ENCODE assay signal across 8 mouse cellular contexts in the genomic region with DNA sequence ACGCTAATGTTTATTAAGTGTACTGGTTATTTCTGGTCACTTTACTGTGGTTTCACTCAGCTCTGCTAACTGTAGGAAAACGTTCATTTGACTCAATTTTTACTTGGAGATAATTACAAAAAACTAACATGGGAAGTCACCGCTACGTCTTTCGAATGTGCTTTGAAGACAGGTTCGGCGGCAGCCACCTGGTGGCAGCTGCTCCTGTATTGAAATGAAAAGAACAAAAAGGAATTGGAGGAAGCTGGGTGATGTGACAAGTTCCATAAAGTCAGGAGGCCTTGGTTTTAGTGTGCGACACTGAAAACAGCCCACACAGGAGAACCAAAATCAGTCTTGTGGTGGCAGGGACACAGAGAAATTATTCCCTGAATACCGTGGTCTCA. TPM values are rescaled to one million over a fixed set of nuclear protein-coding genes. Genes with fewer than 3 reads are reported as not detected.
DNase-seq lines count a peak whose midpoint lies in the region; ATAC-seq and TF ChIP-seq lines count a peak whose summit lies in the region.

No protein-coding gene starts in this region.

- no peak for DNase-seq in layer of hippocampus, adult 2 months (ENCODE audit: low spot score in 2 of 2)
- DNase-seq in layer of hippocampus, adult 18-20 months (ENCODE audit: low spot score in 2 of 2) = no peak
- peak; percentile 77 for DNase-seq in T-cell, adult 2 months (ENCODE audit: low spot score)
- DNase-seq in limb, embryonic 10.5 days (ENCODE audit: low spot score) = peak; percentile 60
- DNase-seq in midbrain, postnatal 0 days (ENCODE audit: low spot score) = peak; percentile 76
- no peak for DNase-seq in left cerebral cortex, adult 11 months (ENCODE audit: low spot score)
- DNase-seq in cerebellum, adult 8-10 months = no peak

- peaks cover 7% of the 10 kb centered on the region for H3K4me1 ChIP-seq in limb, embryonic 10.5 days
- no peaks in the 10 kb centered on the region for H3K4me1 ChIP-seq in midbrain, postnatal 0 days (ENCODE audit: insufficient read depth, low read length)

- peak overlapping the region; percentile 44 for H3K4me2 ChIP-seq in midbrain, postnatal 0 days (ENCODE audit: low read depth, low read length, poor library complexity, severe bottlenecking)

- WGBS in limb, embryonic 10.5 days = 10% methylated on average over 9 of the region's 9 CpGs
- 5% methylated on average over 9 of the region's 9 CpGs for WGBS in midbrain, postnatal 0 days

- peak overlapping the region; percentile 70 for H3K27ac ChIP-seq in layer of hippocampus, adult 2 months
- H3K27ac ChIP-seq in limb, embryonic 10.5 days = peak overlapping the region; percentile 72
- H3K27ac ChIP-seq in midbrain, postnatal 0 days (ENCODE audit: low read depth, low read length) = no peak overlapping the region

- no peak overlapping the region for H3K9ac ChIP-seq in midbrain, postnatal 0 days (replicated peaks; ENCODE audit: low read length, poor library complexity, severe bottlenecking)

- H3K36me3 ChIP-seq in limb, embryonic 10.5 days = peaks cover 14% of the 10 kb centered on the region
- H3K36me3 ChIP-seq in midbrain, postnatal 0 days (ENCODE audit: insufficient read depth, low read length) = no peaks in the 10 kb centered on the region

- TF ChIP-seq CTCF in layer of hippocampus, adult 2 months (conservative IDR thresholded peaks at IDR 0.05) = peak; percentile 69
- peak; percentile 59; the same call in 1 of the 2 replicates for TF ChIP-seq CTCF in midbrain, postnatal 0 days (IDR thresholded peaks at IDR 0.05)

- ATAC-seq in erythroid progenitor cell, adult 5-6 weeks (replicated peaks; ENCODE audit: low FRiP score, poor library complexity, severe bottlenecking) = peak; percentile 64
- ATAC-seq in midbrain, postnatal 0 days (ENCODE audit: low FRiP score) = peak; percentile 77

- peaks cover 2% of the 10 kb centered on the region; the same call in 1 of the 2 replicates for H3K9me3 ChIP-seq in limb, embryonic 10.5 days (replicated peaks)
- H3K9me3 ChIP-seq in midbrain, postnatal 0 days (ENCODE audit: low read length) = no peaks in the 10 kb centered on the region

- no peaks in the 10 kb centered on the region for H3K27me3 ChIP-seq in limb, embryonic 10.5 days (ENCODE audit: low read depth, poor library complexity, severe bottlenecking)
- no peaks in the 10 kb centered on the region for H3K27me3 ChIP-seq in midbrain, postnatal 0 days (ENCODE audit: insufficient read depth, low read length)

- peak overlapping the region; percentile 89 for H3K4me3 ChIP-seq in layer of hippocampus, adult 2 months
- peak overlapping the region; percentile 72 for H3K4me3 ChIP-seq in limb, embryonic 10.5 days
- H3K4me3 ChIP-seq in midbrain, postnatal 0 days (ENCODE audit: low read depth, low read length) = peak overlapping the region; percentile 65

RNA-seq across cellular contexts. Expression of gene Gm28557, which starts 0.4 kb away (rescaled TPM):
- total RNA-seq in layer of hippocampus, adult 2 months (2021) = 1 to 10 TPM; 3.0 to 4.3 TPM
- total RNA-seq in layer of hippocampus, adult 18-20 months (2021) = 1 to 10 TPM; 2.9 to 3.1 TPM
- not detected in 2 replicates for total RNA-seq in erythroid progenitor cell, adult 5-6 weeks (2015; ENCODE audit: low replicate concordance)
- 0.83 TPM in 1 of 2 replicates, not detected in the other for total RNA-seq in erythroid progenitor cell, adult 5-6 weeks (2017; ENCODE audit: low replicate concordance)
- 1.8 and 2.9 TPM in 2 replicates for polyA plus RNA-seq in limb, embryonic 10.5 days (2016; fragmentation: Nextera tagmentation; extraction: Ambion mirVana)
- 1.7 and 3.1 TPM in 2 replicates for total RNA-seq in midbrain, postnatal 0 days (2014; rRNA removed)
- polyA plus RNA-seq in midbrain, postnatal 0 days (2015; fragmentation: Nextera tagmentation; extraction: Ambion mirVana) = 0.89 and 0.97 TPM in 2 replicates

RNA-seq across cellular contexts. Expression of gene Rslcan18, which starts 7.2 kb away (rescaled TPM):
- under 1 TPM; 0.39 to 0.44 TPM for total RNA-seq in layer of hippocampus, adult 2 months (2021)
- total RNA-seq in layer of hippocampus, adult 18-20 months (2021) = under 1 TPM; 0.58 to 0.74 TPM
- not detected in 2 replicates for total RNA-seq in erythroid progenitor cell, adult 5-6 weeks (2015; ENCODE audit: low replicate concordance)
- 0.08 and 1.3 TPM in 2 replicates for total RNA-seq in erythroid progenitor cell, adult 5-6 weeks (2017; ENCODE audit: low replicate concordance)
- 0.19 and 0.31 TPM in 2 replicates for polyA plus RNA-seq in limb, embryonic 10.5 days (2016; fragmentation: Nextera tagmentation; extraction: Ambion mirVana)
- not detected in 2 replicates for total RNA-seq in midbrain, postnatal 0 days (2014; rRNA removed)
- polyA plus RNA-seq in midbrain, postnatal 0 days (2015; fragmentation: Nextera tagmentation; extraction: Ambion mirVana) = not detected in 2 replicates

RNA-seq across cellular contexts. Expression of gene Zfp708, which starts 11.0 kb away (rescaled TPM):
- total RNA-seq in layer of hippocampus, adult 2 months (2021) = 1 to 10 TPM; 2.5 to 3.5 TPM
- 1 to 10 TPM; 2.4 to 3.2 TPM for total RNA-seq in layer of hippocampus, adult 18-20 months (2021)
- total RNA-seq in erythroid progenitor cell, adult 5-6 weeks (2015; ENCODE audit: low replicate concordance) = 4.2 TPM in 1 of 2 replicates, not detected in the other
- total RNA-seq in erythroid progenitor cell, adult 5-6 weeks (2017; ENCODE audit: low replicate concordance) = 1.2 and 2.1 TPM in 2 replicates
- polyA plus RNA-seq in limb, embryonic 10.5 days (2016; fragmentation: Nextera tagmentation; extraction: Ambion mirVana) = 4.9 and 6.8 TPM in 2 replicates
- 4.3 and 7.7 TPM in 2 replicates for total RNA-seq in midbrain, postnatal 0 days (2014; rRNA removed)
- polyA plus RNA-seq in midbrain, postnatal 0 days (2015; fragmentation: Nextera tagmentation; extraction: Ambion mirVana) = 5.4 and 5.6 TPM in 2 replicates

RNA-seq across cellular contexts. Expression of gene Zfp759, which starts 12.6 kb away (rescaled TPM):
- total RNA-seq in layer of hippocampus, adult 2 months (2021) = 10 to 100 TPM in 1 of 2 experiments, 1 to 10 TPM in 1; 8.9 to 10.6 TPM
- 10 to 100 TPM in 1 of 2 experiments, 1 to 10 TPM in 1; 9.9 to 13.7 TPM for total RNA-seq in layer of hippocampus, adult 18-20 months (2021)
- total RNA-seq in erythroid progenitor cell, adult 5-6 weeks (2015; ENCODE audit: low replicate concordance) = 1.1 TPM in 1 of 2 replicates, not detected in the other
- 0.51 and 2.9 TPM in 2 replicates for total RNA-seq in erythroid progenitor cell, adult 5-6 weeks (2017; ENCODE audit: low replicate concordance)
- 1.5 and 1.9 TPM in 2 replicates for polyA plus RNA-seq in limb, embryonic 10.5 days (2016; fragmentation: Nextera tagmentation; extraction: Ambion mirVana)
- total RNA-seq in midbrain, postnatal 0 days (2014; rRNA removed) = 8.2 and 8.8 TPM in 2 replicates
- 2.7 and 3.4 TPM in 2 replicates for polyA plus RNA-seq in midbrain, postnatal 0 days (2015; fragmentation: Nextera tagmentation; extraction: Ambion mirVana)

RNA-seq across cellular contexts. Expression of gene Zfp712, which starts 47.8 kb away (rescaled TPM):
- total RNA-seq in layer of hippocampus, adult 2 months (2021) = 1 to 10 TPM; 4.6 to 5.6 TPM
- 1 to 10 TPM; 4.4 to 4.8 TPM for total RNA-seq in layer of hippocampus, adult 18-20 months (2021)
- total RNA-seq in erythroid progenitor cell, adult 5-6 weeks (2015; ENCODE audit: low replicate concordance) = 1.1 and 3.4 TPM in 2 replicates
- total RNA-seq in erythroid progenitor cell, adult 5-6 weeks (2017; ENCODE audit: low replicate concordance) = 0.98 and 1.3 TPM in 2 replicates
- 2.4 and 4.3 TPM in 2 replicates for polyA plus RNA-seq in limb, embryonic 10.5 days (2016; fragmentation: Nextera tagmentation; extraction: Ambion mirVana)
- total RNA-seq in midbrain, postnatal 0 days (2014; rRNA removed) = 6.2 and 7.9 TPM in 2 replicates
- polyA plus RNA-seq in midbrain, postnatal 0 days (2015; fragmentation: Nextera tagmentation; extraction: Ambion mirVana) = 3.0 and 3.4 TPM in 2 replicates

Comparison
In these comparisons a context has a peak if more than half of its experiments do, and no peak if none do; other contexts are left out.
1. DNase-seq: peak in T-cell, adult 2 months (single experiment), limb, embryonic 10.5 days (single experiment) and midbrain, postnatal 0 days (single experiment); none in layer of hippocampus, adult 2 months (0 of 2), layer of hippocampus, adult 18-20 months (0 of 2), left cerebral cortex, adult 11 months (single experiment) and cerebellum, adult 8-10 months (single experiment).
2. Peak in every context shown above with its lines, with median percentiles within 50 percentile points of each other: H3K4me3 ChIP-seq.